Mouse (Mus musculus): Measurements from ENCODE around the gene Khdc1c. TPM values are rescaled to one million over a fixed set of nuclear protein-coding genes. Genes with fewer than 3 reads are reported as not detected.
"Not testable (repeated sequence)": the region's sequence is repeated elsewhere in the genome, so short reads cannot be mapped to it uniquely, and the experiment has no call there.

Gene Khdc1c
- total RNA-seq (2012; rRNA removed): not detected in 2 replicates
- total RNA-seq (2014; rRNA removed): not detected in 2 replicates
- polyA plus RNA-seq (2012; ENCODE audit: insufficient read length, low read depth): not detected in 2 replicates

DNA sequence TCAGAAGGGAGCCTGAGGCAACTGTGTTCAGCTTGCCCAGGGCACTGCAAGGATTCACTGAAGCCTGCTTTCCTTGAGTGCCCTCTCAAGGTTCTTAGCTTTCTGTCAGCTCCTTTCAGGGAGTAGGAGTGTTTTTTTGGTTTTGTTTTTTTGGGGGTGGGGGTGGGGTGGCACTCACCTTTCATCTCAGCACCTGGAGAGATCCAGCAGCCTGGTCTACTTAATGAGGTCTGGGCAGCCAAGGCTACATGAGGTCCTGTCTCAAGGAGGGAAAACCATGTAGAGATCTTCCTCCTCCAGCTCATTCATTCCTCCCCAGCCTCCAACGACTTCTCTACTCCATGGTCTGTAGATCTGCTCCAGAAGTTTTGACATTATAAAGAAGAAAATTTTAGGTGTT lies at the start of gene Khdc1c:
TSS of gene Khdc1c (plus strand) at position 301 of the 400 bp plus-strand sequence.
- H3K27me3 ChIP-seq (replicated peaks); H3K4me1 ChIP-seq (ENCODE audit: control insufficient read depth in 1 of 2, insufficient read depth in 2 of 2); H3K79me2 ChIP-seq (replicated peaks; ENCODE audit: control insufficient read depth, extremely low read depth, insufficient read depth, poor library complexity, severe bottlenecking); H3K4me2 ChIP-seq (ENCODE audit: insufficient read depth, low read depth, poor library complexity, severe bottlenecking); dilution Hi-C loops (cut with MboI; ENCODE audit: extremely low pct_ligation_motif_present, extremely low pct_unique_long_range_greater_than_20kb, low sequenced_read_pairs); in situ Hi-C loops (cut with MboI; ENCODE audit: low pct_ligation_motif_present, low pct_unique_long_range_greater_than_20kb, low sequenced_read_pairs); H3K36me3 ChIP-seq (replicated peaks in 1 of 2; ENCODE audit: control insufficient read depth in 1 of 2, insufficient read depth in 1 of 2, low read length in 1 of 2); H3K4me3 ChIP-seq (replicated peaks in 1 of 3; ENCODE audit: low read depth in 2 of 3, low read length in 2 of 3, poor library complexity in 1 of 3); H3K9ac ChIP-seq (ENCODE audit: insufficient read depth, low read depth); H3K27ac ChIP-seq (ENCODE audit: insufficient read depth, low read depth); DNase-seq (ENCODE audit: extremely low read depth); H3K9me3 ChIP-seq (replicated peaks; ENCODE audit: low read length): not testable (repeated sequence)

- H3K9me3 ChIP-seq (replicated peaks; ENCODE audit: low read length); H3K4me3 ChIP-seq (replicated peaks in 1 of 3; ENCODE audit: low read depth in 2 of 3, low read length in 2 of 3, poor library complexity in 1 of 3); H3K27me3 ChIP-seq (replicated peaks); H3K9ac ChIP-seq (ENCODE audit: insufficient read depth, low read depth); H3K27ac ChIP-seq (ENCODE audit: insufficient read depth, low read depth); dilution Hi-C loops (cut with MboI; ENCODE audit: extremely low pct_ligation_motif_present, extremely low pct_unique_long_range_greater_than_20kb, low sequenced_read_pairs); in situ Hi-C loops (cut with MboI; ENCODE audit: low pct_ligation_motif_present, low pct_unique_long_range_greater_than_20kb, low sequenced_read_pairs); H3K4me1 ChIP-seq (ENCODE audit: control insufficient read depth in 1 of 2, insufficient read depth in 2 of 2); DNase-seq (ENCODE audit: extremely low read depth); H3K36me3 ChIP-seq (replicated peaks in 1 of 2; ENCODE audit: control insufficient read depth in 1 of 2, insufficient read depth in 1 of 2, low read length in 1 of 2); H3K4me2 ChIP-seq (ENCODE audit: insufficient read depth, low read depth, poor library complexity, severe bottlenecking); H3K79me2 ChIP-seq (replicated peaks; ENCODE audit: control insufficient read depth, extremely low read depth, insufficient read depth, poor library complexity, severe bottlenecking): not testable (repeated sequence)
Observed at GRCm38 (mm10) chr1:21320271-21320670, 47.9 kb upstream of the Khdc1c start.

GRCm38 (mm10) chr1:21321656-21322055 lies 46.5 kb upstream of the Khdc1c start:
- no peak overlapping the region for H3K9ac ChIP-seq (ENCODE audit: insufficient read depth, low read depth)
- no peak overlapping the region for H3K4me3 ChIP-seq (replicated peaks in 1 of 3; ENCODE audit: low read depth in 2 of 3, low read length in 2 of 3, poor library complexity in 1 of 3)
- no peaks in the 10 kb centered on the region for H3K79me2 ChIP-seq (replicated peaks; ENCODE audit: control insufficient read depth, extremely low read depth, insufficient read depth, poor library complexity, severe bottlenecking)
- dilution Hi-C loops (cut with MboI; ENCODE audit: extremely low pct_ligation_motif_present, extremely low pct_unique_long_range_greater_than_20kb, low sequenced_read_pairs) (no loop called here), in situ Hi-C loops (cut with MboI; ENCODE audit: low pct_ligation_motif_present, low pct_unique_long_range_greater_than_20kb, low sequenced_read_pairs) (no loop called here)
- no peaks in the 10 kb centered on the region for H3K27me3 ChIP-seq (replicated peaks)
- H3K4me1 ChIP-seq (ENCODE audit: control insufficient read depth in 1 of 2, insufficient read depth in 2 of 2): peaks cover 0 to 7% of the 10 kb centered on the region in 2 experiments; a peak in 2 of 4 replicates
- TF ChIP-seq JUN (IDR thresholded peaks at IDR 0.05; ENCODE audit: insufficient read depth, low read depth, low read length) (no peak), TCF12 (IDR thresholded peaks at IDR 0.05; ENCODE audit: low read depth, low read length) (no peak), CHD2 (IDR thresholded peaks at IDR 0.05; ENCODE audit: low read length) (no peak), BHLHE40 (IDR thresholded peaks at IDR 0.05; ENCODE audit: low read depth, low read length) (no peak), UBTF (IDR thresholded peaks at IDR 0.05; ENCODE audit: low read depth, low read length) (no peak), POLR2AphosphoS2 (IDR thresholded peaks at IDR 0.05; ENCODE audit: low read depth, low read length) (no peak), RAD21 (IDR thresholded peaks at IDR 0.05; ENCODE audit: low read depth, low read length) (no peak), HCFC1 (IDR thresholded peaks at IDR 0.05; ENCODE audit: low read depth, low read length) (no peak), JUND (conservative IDR thresholded peaks at IDR 0.05; ENCODE audit: low read depth, low read length) (no peak), GABPA (IDR thresholded peaks at IDR 0.05; ENCODE audit: insufficient replicate concordance, low read depth, low read length) (no peak), IRF4 (IDR thresholded peaks at IDR 0.05; ENCODE audit: low read depth, low read length) (no peak), ETS1 (conservative IDR thresholded peaks at IDR 0.05; ENCODE audit: low read depth, low read length) (no peak)
- no peak overlapping the region for H3K4me2 ChIP-seq (ENCODE audit: insufficient read depth, low read depth, poor library complexity, severe bottlenecking)
- no peak for DNase-seq (ENCODE audit: extremely low read depth)
- no peaks in the 10 kb centered on the region for H3K36me3 ChIP-seq (replicated peaks in 1 of 2; ENCODE audit: control insufficient read depth in 1 of 2, insufficient read depth in 1 of 2, low read length in 1 of 2)
- no peak overlapping the region for H3K27ac ChIP-seq (ENCODE audit: insufficient read depth, low read depth)
- H3K9me3 ChIP-seq (replicated peaks; ENCODE audit: low read length): peaks cover 3% of the 10 kb centered on the region

Data from CH12.LX (cell line).